Mouse (Mus musculus): Measurements from ENCODE around the gene Samd4.
"Not testable (repeated sequence)": the region's sequence is repeated elsewhere in the genome, so short reads cannot be mapped to it uniquely, and the experiment has no call there.

Gene Samd4

GRCm38 (mm10) chr14:47107461-47107860 lies 224.8 kb downstream of the Samd4 start:
- peak; percentile 56 for DNase-seq (ENCODE audit: low read depth)

DNA sequence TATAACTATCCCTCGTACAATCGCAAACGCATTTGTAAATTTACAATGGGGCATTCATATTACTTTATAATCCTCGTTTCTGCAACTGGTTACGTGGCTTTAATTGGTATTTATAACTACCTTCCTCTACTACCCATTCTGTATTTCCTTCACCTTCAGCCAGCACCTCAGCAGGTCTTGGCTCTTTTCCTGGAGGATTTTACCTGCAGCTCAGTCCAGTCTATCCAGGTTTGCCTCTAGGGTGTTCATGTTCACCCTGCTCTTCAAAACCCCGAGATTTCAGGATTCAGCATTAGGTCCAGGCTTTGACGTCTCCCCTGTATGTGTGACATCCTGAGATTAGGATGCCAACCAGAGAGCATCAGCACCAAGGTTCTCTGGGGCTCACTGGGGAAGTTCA lies 227.7 kb downstream of the Samd4 start:
- DNase-seq (ENCODE audit: low read depth): not testable (repeated sequence)

GRCm38 (mm10) chr14:47111341-47111740 lies 228.7 kb downstream of the Samd4 start:
- DNase-seq (ENCODE audit: low read depth): no peak

DNA sequence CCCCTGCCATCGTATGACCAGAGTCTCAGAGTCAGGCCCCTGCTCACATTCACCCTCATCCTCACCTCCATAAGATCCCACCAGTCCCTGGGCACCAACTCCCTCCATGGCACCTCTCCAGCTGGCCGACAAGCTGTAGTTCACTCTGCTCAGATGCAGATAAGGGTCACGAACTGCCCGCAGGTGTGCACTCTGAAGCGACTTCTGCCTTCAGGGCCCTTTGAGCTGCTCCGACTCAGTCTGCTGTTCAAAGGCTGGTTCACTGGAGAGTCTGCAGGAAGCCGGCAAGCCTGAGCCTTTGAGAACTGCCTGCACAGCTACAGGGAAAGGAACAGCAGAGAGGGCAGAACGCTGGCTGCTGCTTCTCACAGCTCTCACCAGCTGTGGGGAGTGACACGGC lies 232.5 kb downstream of the Samd4 start:
- no peak for DNase-seq (ENCODE audit: low read depth)

- peak; percentile 53 for DNase-seq (ENCODE audit: low read depth)
These were observed 233.6 kb downstream of the Samd4 start for GRCm38 (mm10) chr14:47116062-47116762.

- peak; percentile 66 for DNase-seq (ENCODE audit: low read depth)
These were observed 234.9 kb downstream of the Samd4 start for GRCm38 (mm10) chr14:47117522-47117921.

DNA sequence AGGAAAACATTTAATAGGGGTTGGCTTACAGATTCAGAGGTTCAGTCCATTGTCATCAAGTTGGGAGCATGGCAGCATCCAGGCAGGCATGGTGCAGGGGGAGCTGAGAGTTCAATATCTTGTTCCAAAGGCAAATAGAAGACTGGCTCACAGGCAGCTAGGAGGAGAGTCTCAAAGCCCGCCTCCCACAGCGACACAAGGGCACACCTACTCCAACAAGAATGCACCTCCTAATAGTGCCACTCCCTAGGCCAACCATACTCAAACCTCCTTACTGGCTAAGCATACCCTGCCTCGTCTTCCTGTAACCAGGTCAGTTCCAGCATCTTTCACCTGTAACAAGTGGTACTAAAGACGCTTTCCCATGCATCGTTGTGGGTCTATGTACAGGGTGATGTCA lies 245.3 kb downstream of the Samd4 start:
- no peak for DNase-seq (ENCODE audit: low read depth)

- peak; percentile 70 for DNase-seq (ENCODE audit: low read depth)
These were observed 251.3 kb downstream of the Samd4 start for GRCm38 (mm10) chr14:47133948-47134347.

DNA sequence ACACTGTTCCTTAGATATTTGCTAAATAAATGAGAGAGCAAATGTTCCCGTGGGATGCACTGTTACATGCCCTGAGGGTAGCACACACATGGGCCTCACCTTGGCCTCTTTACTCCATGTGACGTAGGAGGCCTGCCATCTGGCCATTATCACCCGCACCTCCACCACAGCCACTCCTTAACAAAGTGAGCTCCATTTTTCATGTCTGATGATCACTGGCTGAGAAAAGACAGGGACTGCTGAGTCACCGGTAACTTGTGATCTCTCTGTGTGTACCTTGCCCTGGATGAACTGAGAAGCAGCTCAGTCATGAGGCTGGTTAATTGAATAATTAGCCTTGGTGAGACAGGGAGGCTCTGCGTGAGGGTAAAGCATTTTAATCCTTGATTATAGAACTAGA lies 254.0 kb downstream of the Samd4 start:
- no peak for DNase-seq (ENCODE audit: low read depth)

GRCm38 (mm10) chr14:47138853-47139252 lies 256.2 kb downstream of the Samd4 start:
- DNase-seq (ENCODE audit: low read depth): peak; percentile 85

- no peak for DNase-seq (ENCODE audit: low read depth)
These were observed 261.7 kb downstream of the Samd4 start for GRCm38 (mm10) chr14:47144326-47144725.

- DNase-seq (ENCODE audit: low read depth): no peak
These were observed 268.7 kb downstream of the Samd4 start for GRCm38 (mm10) chr14:47151306-47151705.

DNA sequence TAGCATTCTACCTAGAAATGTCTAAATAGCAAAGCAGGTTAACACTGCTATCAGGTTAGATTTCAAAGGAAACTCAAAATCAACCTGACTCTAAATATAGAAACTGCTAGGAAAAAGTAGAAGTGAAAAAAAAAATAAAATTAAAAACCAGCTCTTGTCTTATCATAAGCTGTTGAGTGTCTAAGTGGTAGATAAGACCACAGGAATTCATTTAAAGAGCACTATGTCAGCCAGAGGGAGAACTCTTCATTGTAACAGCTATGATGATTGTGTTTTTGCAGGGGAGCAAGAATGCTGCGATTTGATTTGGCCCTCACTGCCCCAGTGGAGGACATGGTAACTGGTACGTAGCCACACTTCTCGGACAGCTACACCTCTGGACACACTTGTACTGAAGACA lies 271.6 kb downstream of the Samd4 start:
- no peak for DNase-seq (ENCODE audit: low read depth)

Data from 416B (cell line).